Mouse (Mus musculus): ENCODE results near the gene Depdc1b. TPM values are rescaled to one million over a fixed set of nuclear protein-coding genes. Genes with fewer than 3 reads are reported as not detected.

The Depdc1b gene
- polyA plus RNA-seq, 1 experiment from 2014 or later = 10.3 TPM

GRCm38 (mm10) chr13:108335257-108336003 is 19.3 kb downstream of the Depdc1b start:
- no peak overlapping the region for H3K4me2 ChIP-seq (replicated peaks; ENCODE audit: low read depth, low read length)
- no peak overlapping the region for H3K27ac ChIP-seq (ENCODE audit: low read length)
- no peaks in the 10 kb centered on the region for H3K9me3 ChIP-seq (ENCODE audit: control insufficient read depth, low read depth, low read length)
- no peaks in the 10 kb centered on the region for H3K4me1 ChIP-seq (ENCODE audit: control insufficient read depth, insufficient read depth, low read length)
- H3K9ac ChIP-seq (replicated peaks; ENCODE audit: low read depth, low read length) = no peak overlapping the region
- 72% methylated on average over 15 of the region's 15 CpGs for whole genome bisulfite sequencing
- ATAC-seq (ENCODE audit: insufficient number of reproducible peaks, insufficient read depth, low FRiP score, low read depth) = no peak
- H3K27me3 ChIP-seq (ENCODE audit: control insufficient read depth, insufficient read depth, low read length) = no peaks in the 10 kb centered on the region
- H3K4me3 ChIP-seq (ENCODE audit: low read depth, low read length) = no peak overlapping the region
- no peaks in the 10 kb centered on the region for H3K36me3 ChIP-seq (ENCODE audit: control insufficient read depth, insufficient read depth, low read length)

- Histone ChIP-seq H3K9ac (replicated peaks; ENCODE audit: low read depth, low read length) (no peak overlapping the region), H3K9me3 (ENCODE audit: control insufficient read depth, low read depth, low read length) (no peaks in the 10 kb centered on the region), H3K27ac (ENCODE audit: low read length) (no peak overlapping the region), H3K4me3 (ENCODE audit: low read depth, low read length) (no peak overlapping the region), H3K4me1 (ENCODE audit: control insufficient read depth, insufficient read depth, low read length) (no peaks in the 10 kb centered on the region), H3K27me3 (ENCODE audit: control insufficient read depth, insufficient read depth, low read length) (no peaks in the 10 kb centered on the region), H3K4me2 (replicated peaks; ENCODE audit: low read depth, low read length) (no peak overlapping the region), H3K36me3 (ENCODE audit: control insufficient read depth, insufficient read depth, low read length) (no peaks in the 10 kb centered on the region)
- 93% methylated on average over 11 of the region's 11 CpGs for WGBS
- ATAC-seq (ENCODE audit: insufficient number of reproducible peaks, insufficient read depth, low FRiP score, low read depth) = no peak
Measured at GRCm38 (mm10) chr13:108336192-108336591, 20.1 kb downstream of the Depdc1b start.

GRCm38 (mm10) chr13:108337340-108337739 is 21.2 kb downstream of the Depdc1b start:
- no peaks in the 10 kb centered on the region for H3K36me3 ChIP-seq (ENCODE audit: control insufficient read depth, insufficient read depth, low read length)
- H3K27me3 ChIP-seq (ENCODE audit: control insufficient read depth, insufficient read depth, low read length) = no peaks in the 10 kb centered on the region
- no peak overlapping the region for H3K27ac ChIP-seq (ENCODE audit: low read length)
- no peak for ATAC-seq (ENCODE audit: insufficient number of reproducible peaks, insufficient read depth, low FRiP score, low read depth)
- no peak overlapping the region for H3K4me3 ChIP-seq (ENCODE audit: low read depth, low read length)
- H3K4me1 ChIP-seq (ENCODE audit: control insufficient read depth, insufficient read depth, low read length) = no peaks in the 10 kb centered on the region
- H3K9ac ChIP-seq (replicated peaks; ENCODE audit: low read depth, low read length) = no peak overlapping the region
- H3K4me2 ChIP-seq (replicated peaks; ENCODE audit: low read depth, low read length) = no peak overlapping the region
- no peaks in the 10 kb centered on the region for H3K9me3 ChIP-seq (ENCODE audit: control insufficient read depth, low read depth, low read length)
- WGBS = 86% methylated on average over 6 of the region's 6 CpGs

GRCm38 (mm10) chr13:108338076-108338836 is 22.1 kb downstream of the Depdc1b start:
- Histone ChIP-seq H3K4me1 (ENCODE audit: control insufficient read depth, insufficient read depth, low read length) (no peaks in the 10 kb centered on the region), H3K4me3 (ENCODE audit: low read depth, low read length) (no peak overlapping the region), H3K27ac (ENCODE audit: low read length) (no peak overlapping the region), H3K27me3 (ENCODE audit: control insufficient read depth, insufficient read depth, low read length) (no peaks in the 10 kb centered on the region), H3K9me3 (ENCODE audit: control insufficient read depth, low read depth, low read length) (no peaks in the 10 kb centered on the region), H3K36me3 (ENCODE audit: control insufficient read depth, insufficient read depth, low read length) (no peaks in the 10 kb centered on the region), H3K9ac (replicated peaks; ENCODE audit: low read depth, low read length) (no peak overlapping the region), H3K4me2 (replicated peaks; ENCODE audit: low read depth, low read length) (no peak overlapping the region)
- 64% methylated on average over 7 of the region's 7 CpGs for WGBS
- ATAC-seq (ENCODE audit: insufficient number of reproducible peaks, insufficient read depth, low FRiP score, low read depth) = no peak; the same call in 1 of the 2 replicates

GRCm38 (mm10) chr13:108339907-108340596 is 23.9 kb downstream of the Depdc1b start:
- Histone ChIP-seq H3K4me1 (ENCODE audit: control insufficient read depth, insufficient read depth, low read length) (no peaks in the 10 kb centered on the region), H3K9ac (replicated peaks; ENCODE audit: low read depth, low read length) (no peak overlapping the region), H3K36me3 (ENCODE audit: control insufficient read depth, insufficient read depth, low read length) (no peaks in the 10 kb centered on the region), H3K9me3 (ENCODE audit: control insufficient read depth, low read depth, low read length) (no peaks in the 10 kb centered on the region), H3K4me3 (ENCODE audit: low read depth, low read length) (no peak overlapping the region), H3K27ac (ENCODE audit: low read length) (no peak overlapping the region), H3K4me2 (replicated peaks; ENCODE audit: low read depth, low read length) (no peak overlapping the region), H3K27me3 (ENCODE audit: control insufficient read depth, insufficient read depth, low read length) (no peaks in the 10 kb centered on the region)
- 60% methylated on average over 10 of the region's 10 CpGs for WGBS
- peak; percentile 23; the same call in 1 of the 2 replicates for ATAC-seq (ENCODE audit: insufficient number of reproducible peaks, insufficient read depth, low FRiP score, low read depth)

GRCm38 (mm10) chr13:108341585-108341984 is 25.5 kb downstream of the Depdc1b start:
- 85% methylated on average over 7 of the region's 7 CpGs for WGBS
- Histone ChIP-seq H3K9me3 (ENCODE audit: control insufficient read depth, low read depth, low read length) (no peaks in the 10 kb centered on the region), H3K4me3 (ENCODE audit: low read depth, low read length) (no peak overlapping the region), H3K27me3 (ENCODE audit: control insufficient read depth, insufficient read depth, low read length) (no peaks in the 10 kb centered on the region), H3K4me1 (ENCODE audit: control insufficient read depth, insufficient read depth, low read length) (no peaks in the 10 kb centered on the region), H3K36me3 (ENCODE audit: control insufficient read depth, insufficient read depth, low read length) (no peaks in the 10 kb centered on the region), H3K4me2 (replicated peaks; ENCODE audit: low read depth, low read length) (no peak overlapping the region), H3K27ac (ENCODE audit: low read length) (no peak overlapping the region), H3K9ac (replicated peaks; ENCODE audit: low read depth, low read length) (no peak overlapping the region)
- no peak for ATAC-seq (ENCODE audit: insufficient number of reproducible peaks, insufficient read depth, low FRiP score, low read depth)

- Histone ChIP-seq H3K9ac (replicated peaks; ENCODE audit: low read depth, low read length) (no peak overlapping the region), H3K4me3 (ENCODE audit: low read depth, low read length) (no peak overlapping the region), H3K27me3 (ENCODE audit: control insufficient read depth, insufficient read depth, low read length) (no peaks in the 10 kb centered on the region), H3K27ac (ENCODE audit: low read length) (no peak overlapping the region), H3K36me3 (ENCODE audit: control insufficient read depth, insufficient read depth, low read length) (no peaks in the 10 kb centered on the region), H3K4me1 (ENCODE audit: control insufficient read depth, insufficient read depth, low read length) (no peaks in the 10 kb centered on the region), H3K4me2 (replicated peaks; ENCODE audit: low read depth, low read length) (no peak overlapping the region), H3K9me3 (ENCODE audit: control insufficient read depth, low read depth, low read length) (no peaks in the 10 kb centered on the region)
- 74% methylated on average over 4 of the region's 4 CpGs for WGBS
- ATAC-seq (ENCODE audit: insufficient number of reproducible peaks, insufficient read depth, low FRiP score, low read depth) = no peak
Measured at GRCm38 (mm10) chr13:108345756-108346155, 29.6 kb downstream of the Depdc1b start.

- Histone ChIP-seq H3K9ac (replicated peaks; ENCODE audit: low read depth, low read length) (no peak overlapping the region), H3K4me3 (ENCODE audit: low read depth, low read length) (no peak overlapping the region), H3K36me3 (ENCODE audit: control insufficient read depth, insufficient read depth, low read length) (no peaks in the 10 kb centered on the region), H3K4me2 (replicated peaks; ENCODE audit: low read depth, low read length) (no peak overlapping the region), H3K9me3 (ENCODE audit: control insufficient read depth, low read depth, low read length) (no peaks in the 10 kb centered on the region), H3K27me3 (ENCODE audit: control insufficient read depth, insufficient read depth, low read length) (no peaks in the 10 kb centered on the region), H3K27ac (ENCODE audit: low read length) (no peak overlapping the region), H3K4me1 (ENCODE audit: control insufficient read depth, insufficient read depth, low read length) (no peaks in the 10 kb centered on the region)
- 51% methylated on average over 4 of the region's 4 CpGs for WGBS
- no peak for ATAC-seq (ENCODE audit: insufficient number of reproducible peaks, insufficient read depth, low FRiP score, low read depth)
Measured at GRCm38 (mm10) chr13:108347016-108347415, 30.9 kb downstream of the Depdc1b start.

Data from stomach, embryonic 14.5 days (tissue).